Mouse (Mus musculus) bone marrow, adult 2 months (tissue): ENCODE data around the gene Banp.

Experiments
- CTCF ChIP-seq: fragments of 200-500 bp; IDR thresholded peaks from 2 replicates; pipeline ENCODE4 v1.5.1; 2011; ENCODE audit warnings: low read length, control low read depth; ENCODE audit not compliant: control insufficient read depth, insufficient read depth
- POLR2A ChIP-seq: fragments of 200-500 bp; IDR thresholded peaks from 2 replicates; pipeline ENCODE4 v1.6.1; 2011; ENCODE audit warnings: low read depth, mild to moderate bottlenecking, control low read depth, low read length, borderline replicate concordance; ENCODE audit not compliant: control insufficient read depth

GRCm38 (mm10) chr8:121934923-121935322 is 14.6 kb upstream of the Banp start:
- TF ChIP-seq POLR2A (no peak), CTCF (no peak)
